Mouse (Mus musculus) C2C12 (cell line): ENCODE results near the gene Htra3.

ENCODE experiments used
- CTCF ChIP-seq: IDR thresholded peaks from one replicate; pipeline ENCODE4 v1.5.1; 2011; ENCODE audit not compliant: control insufficient read depth, insufficient read depth, insufficient read length
- MAX ChIP-seq: IDR thresholded peaks from one replicate; pipeline ENCODE4 v1.6.1; 2011; ENCODE audit warnings: mild to moderate bottlenecking, control low read depth

GRCm38 (mm10) chr5:35705411-35705810, 25.8 kb upstream of the Htra3 start:
- TF ChIP-seq MAX (no peak), CTCF (no peak)
